Mouse (Mus musculus) lung, embryonic 14.5 days (tissue): ENCODE data around the gene Mindy1. TPM values are rescaled to one million over a fixed set of nuclear protein-coding genes. Genes with fewer than 3 reads are reported as not detected.

ENCODE experiments used
- ATAC-seq: fragments of 200-750 bp; cut with Nextera tagmentation; 2 replicates; pipeline ENCODE4 v1.8.0; 2017; ENCODE audit warnings: mild to moderate bottlenecking, moderate TSS enrichment, moderate library complexity; ENCODE audit not compliant: insufficient read depth
- DNase-seq: peaks from one replicate; pipeline ENCODE4 v3.0.0-alpha.2; 2015
- H3K27ac ChIP-seq: fragments of 300-500 bp; sonication (generic); 2 replicates; pipeline ENCODE4 v1.5.1; 2014; ENCODE audit warnings: low read depth, mild to moderate bottlenecking, moderate library complexity
- H3K27me3 ChIP-seq: fragments of 300-500 bp; sonication (generic); 2 replicates; pipeline ENCODE4 v1.6.1; 2014; ENCODE audit warnings: low read length, control low read depth; ENCODE audit not compliant: insufficient read depth
- H3K36me3 ChIP-seq: fragments of 300-500 bp; sonication (generic); 2 replicates; pipeline ENCODE4 v1.6.1; 2014; ENCODE audit warnings: control low read depth; ENCODE audit not compliant: insufficient read depth
- H3K4me1 ChIP-seq: fragments of 300-500 bp; sonication (generic); 2 replicates; pipeline ENCODE4 v1.6.1; 2014; ENCODE audit warnings: antibody characterized with exemption, control low read depth; ENCODE audit not compliant: insufficient read depth
- H3K4me2 ChIP-seq: fragments of 300-500 bp; sonication (generic); 2 replicates; pipeline ENCODE4 v1.6.1; 2014; ENCODE audit warnings: mild to moderate bottlenecking
- H3K4me3 ChIP-seq: fragments of 300-500 bp; sonication (generic); 2 replicates; pipeline ENCODE4 v1.5.1; 2014; ENCODE audit warnings: low read depth, low read length
- H3K9ac ChIP-seq: fragments of 300-500 bp; sonication (generic); 2 replicates; pipeline ENCODE4 v1.6.1; 2014
- H3K9me3 ChIP-seq: fragments of 300-500 bp; sonication (generic); 2 replicates; pipeline ENCODE4 v1.6.1; 2016; ENCODE audit warnings: low read depth, low read length, control low read depth
- CTCF ChIP-seq: IDR thresholded peaks from 2 replicates; pipeline ENCODE4 v1.5.1; 2016; ENCODE audit warnings: antibody characterized with exemption, low read depth
- WGBS: fragments of 180-500 bp; shearing (Covaris S2); extraction: QIAGEN DNeasy Blood & Tissue Kit; methylation state at CpG from one replicate; pipeline ENCODE4 v1.1.7; 2014; 5-methylcytosine and 5-hydroxymethylcytosine counted together
- polyA plus RNA-seq: library from polyadenylated mRNA; unstranded; fragments of >200 nt; fragmentation: Nextera tagmentation; extraction: Ambion mirVana; gene quantifications from 2 replicates; pipeline ENCODE4 v1.2.1, GENCODE M21; 2014

Gene Mindy1
- polyA plus RNA-seq, 1 experiment from 2014 or later, result 40.0 TPM

DNA sequence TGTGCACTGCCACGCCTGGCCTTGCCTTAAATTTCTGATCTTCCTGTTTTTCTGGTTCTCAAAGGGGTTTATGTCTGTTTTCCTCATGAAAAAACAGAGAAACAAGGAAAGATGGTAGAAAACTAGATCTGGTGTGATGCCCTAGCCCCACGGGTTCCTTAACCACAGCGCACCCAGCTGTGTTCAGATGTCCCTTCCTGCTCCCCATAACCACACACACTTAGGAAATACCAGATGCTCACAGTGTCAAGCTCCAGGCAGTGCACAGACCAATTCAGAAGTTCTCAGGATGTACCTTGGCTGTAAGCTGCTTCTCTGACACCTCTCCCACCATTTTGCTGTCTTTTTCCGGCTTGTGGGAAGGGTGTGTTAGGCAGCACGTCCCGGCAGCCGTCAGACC, 13.2 kb downstream of the Mindy1 start:
- H3K27me3 ChIP-seq, result no peaks in the 10 kb centered on the region
- no peak overlapping the region for H3K4me3 ChIP-seq
- ATAC-seq, result no peak
- TF ChIP-seq CTCF, result no peak
- no peaks in the 10 kb centered on the region for H3K9me3 ChIP-seq
- H3K36me3 ChIP-seq, result peaks cover 47% of the 10 kb centered on the region
- H3K27ac ChIP-seq, result no peak overlapping the region
- no peaks in the 10 kb centered on the region for H3K4me1 ChIP-seq
- no peak for DNase-seq
- no peak overlapping the region for H3K4me2 ChIP-seq
- H3K9ac ChIP-seq, result no peak overlapping the region
- 85% methylated on average over 7 of the region's 7 CpGs for WGBS

DNA sequence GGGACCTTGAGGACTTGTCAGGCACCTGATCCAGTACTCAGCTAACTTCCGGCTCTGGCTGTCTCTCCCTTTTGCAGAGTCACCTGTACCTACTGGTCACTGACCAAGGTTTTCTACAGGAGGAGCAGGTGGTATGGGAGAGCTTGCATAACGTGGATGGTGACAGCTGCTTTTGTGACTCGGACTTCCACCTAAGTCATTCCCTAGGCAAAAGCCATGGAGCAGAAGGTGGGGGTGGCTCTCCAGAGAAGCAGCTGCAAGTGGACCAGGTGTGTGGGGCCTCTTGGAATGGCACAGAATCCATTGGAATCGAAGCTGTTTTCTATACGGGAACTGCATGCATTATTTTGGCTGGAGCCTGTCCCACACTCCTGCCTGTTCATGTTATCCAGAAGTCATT, 13.6 kb downstream of the Mindy1 start:
- H3K4me1 ChIP-seq, result no peaks in the 10 kb centered on the region
- no peaks in the 10 kb centered on the region for H3K27me3 ChIP-seq
- H3K9me3 ChIP-seq, result no peaks in the 10 kb centered on the region
- no peak for ATAC-seq
- H3K4me3 ChIP-seq, result no peak overlapping the region
- WGBS, result 87% methylated on average over 5 of the region's 5 CpGs
- TF ChIP-seq CTCF, result no peak
- no peak overlapping the region for H3K9ac ChIP-seq
- H3K27ac ChIP-seq, result no peak overlapping the region
- peaks cover 46% of the 10 kb centered on the region for H3K36me3 ChIP-seq
- DNase-seq, result no peak
- H3K4me2 ChIP-seq, result no peak overlapping the region

DNA sequence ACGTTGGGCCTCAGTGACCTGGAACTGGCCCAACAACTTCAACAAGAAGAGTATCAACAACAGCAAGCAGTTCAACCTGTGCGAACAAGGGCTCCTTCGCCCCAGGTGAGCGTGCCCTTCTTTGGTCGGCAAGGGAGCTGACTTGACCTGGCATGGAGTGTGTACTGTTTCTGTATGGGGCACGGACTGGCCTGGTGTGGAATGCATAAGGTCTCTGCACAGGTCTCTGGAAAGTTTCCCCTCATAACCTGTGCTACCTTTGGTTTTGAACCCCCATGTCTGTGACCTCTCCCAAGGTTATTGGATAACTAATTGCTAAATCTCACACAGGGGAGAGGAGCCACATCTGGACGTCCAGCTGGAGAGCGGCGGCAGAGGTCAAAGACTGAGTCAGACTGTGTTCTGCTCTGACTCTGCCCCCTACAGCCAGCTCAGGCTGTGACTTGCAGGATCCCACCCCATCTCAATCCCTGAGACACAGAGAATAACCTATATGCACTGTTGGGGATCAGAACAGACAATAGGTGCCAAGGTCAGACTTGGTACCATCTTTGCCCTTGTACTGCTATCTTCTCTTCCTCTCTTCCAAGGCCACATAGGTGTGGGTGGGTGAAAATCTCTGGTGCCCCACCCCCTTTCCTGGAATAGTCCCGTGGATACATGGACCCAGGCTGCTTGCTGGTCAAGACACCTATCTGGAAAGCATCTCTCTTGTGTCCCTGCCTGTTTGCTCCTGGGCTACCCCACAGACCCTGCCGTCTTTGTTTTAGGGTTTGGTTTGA, 14.4 kb downstream of the Mindy1 start:
- 68% methylated on average over 11 of the region's 11 CpGs for WGBS

DNA sequence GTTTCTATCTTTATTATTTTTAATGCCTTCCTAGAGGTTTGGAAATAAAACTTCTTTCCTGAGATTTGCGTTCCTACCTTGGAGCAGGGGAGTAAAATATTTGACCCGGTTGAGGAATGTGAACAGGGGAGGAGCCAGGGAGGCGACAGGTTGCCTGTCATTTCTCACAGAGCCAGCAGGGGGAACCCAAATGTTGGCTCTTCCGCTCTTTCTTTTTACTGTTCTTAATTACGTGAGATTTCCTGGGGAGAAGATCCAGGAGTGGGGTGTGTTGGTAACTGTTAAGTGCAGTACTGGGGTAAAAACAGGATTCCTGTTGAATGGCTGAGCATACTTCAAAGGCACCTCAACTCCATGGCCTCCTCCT, 14.9 kb downstream of the Mindy1 start:
- H3K9ac ChIP-seq, result no peak overlapping the region
- peaks cover 33% of the 10 kb centered on the region for H3K36me3 ChIP-seq
- 8% methylated on average over 5 of the region's 5 CpGs for WGBS
- H3K27ac ChIP-seq, result no peak overlapping the region
- peak; percentile 75 for TF ChIP-seq CTCF
- peak; percentile 78 for DNase-seq
- peak; percentile 52 for ATAC-seq
- no peak overlapping the region for H3K4me2 ChIP-seq
- H3K4me1 ChIP-seq, result no peaks in the 10 kb centered on the region
- H3K27me3 ChIP-seq, result no peaks in the 10 kb centered on the region
- H3K4me3 ChIP-seq, result no peak overlapping the region
- no peaks in the 10 kb centered on the region for H3K9me3 ChIP-seq

More for the DNA sequence above, 14.4 kb downstream of the Mindy1 start:
- H3K9ac ChIP-seq, result no peak overlapping the region
- peak; percentile 42 for ATAC-seq
- H3K36me3 ChIP-seq, result peaks cover 39% of the 10 kb centered on the region
- no peak overlapping the region for H3K4me3 ChIP-seq
- H3K4me2 ChIP-seq, result no peak overlapping the region
- no peaks in the 10 kb centered on the region for H3K9me3 ChIP-seq
- DNase-seq, result no peak
- no peak overlapping the region for H3K27ac ChIP-seq
- no peaks in the 10 kb centered on the region for H3K27me3 ChIP-seq
- no peaks in the 10 kb centered on the region for H3K4me1 ChIP-seq
- TF ChIP-seq CTCF, result no peak

DNA sequence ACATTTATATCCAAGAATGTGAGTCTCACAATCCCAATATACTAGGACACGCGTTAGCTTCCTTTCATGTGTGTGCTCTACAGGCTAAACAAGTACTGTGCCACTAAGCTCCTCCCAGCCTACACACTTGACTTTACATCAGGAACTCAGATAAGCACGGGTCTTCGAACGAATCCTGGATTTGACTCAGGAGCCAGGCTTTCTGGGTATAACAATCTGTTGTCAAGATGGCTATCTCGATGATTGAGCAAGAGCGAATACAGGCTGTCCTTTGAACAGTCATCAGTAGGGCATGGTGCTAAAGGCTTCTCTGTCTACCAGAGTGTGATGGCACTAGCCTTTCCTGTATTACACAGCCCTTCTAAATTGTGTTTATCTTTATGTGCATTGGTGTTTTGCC, 16.9 kb downstream of the Mindy1 start:
- Histone ChIP-seq H3K27ac (no peak overlapping the region), H3K9me3 (no peaks in the 10 kb centered on the region), H3K36me3 (peaks cover 26% of the 10 kb centered on the region), H3K4me3 (no peak overlapping the region), H3K4me2 (no peak overlapping the region), H3K4me1 (no peaks in the 10 kb centered on the region), H3K27me3 (no peaks in the 10 kb centered on the region), H3K9ac (no peak overlapping the region)
- DNase-seq, result no peak
- TF ChIP-seq CTCF, result no peak
- 64% methylated on average over 7 of the region's 7 CpGs for WGBS
- no peak for ATAC-seq

DNA sequence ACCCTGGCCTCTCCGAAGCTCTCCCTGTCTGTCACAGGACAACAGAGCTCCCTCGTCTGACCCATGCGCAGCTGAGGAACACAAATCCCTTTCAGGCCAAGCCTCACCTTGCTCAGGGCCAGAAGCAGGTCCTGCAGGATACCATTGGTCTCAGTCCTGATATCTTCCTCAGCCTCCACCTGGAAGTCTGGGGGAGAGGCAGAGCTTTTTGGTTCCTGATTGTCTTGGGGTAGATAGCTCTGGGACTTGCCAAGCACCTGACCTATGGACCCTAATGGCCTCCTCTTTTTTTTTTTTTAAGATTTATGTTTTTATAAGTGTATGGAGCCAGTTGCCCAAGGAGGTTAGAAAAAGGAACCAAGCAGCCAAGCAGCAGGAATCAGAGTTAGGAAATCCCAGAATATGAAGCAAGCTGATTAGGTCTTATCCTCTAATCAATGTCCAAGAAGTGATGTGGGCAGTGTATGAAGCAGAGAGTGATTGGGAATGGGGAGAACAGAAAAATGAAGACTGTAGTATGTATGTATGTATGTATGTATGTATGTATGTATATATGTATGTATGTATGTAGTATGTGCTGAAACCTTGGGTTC, 20.2 kb downstream of the Mindy1 start:
- ATAC-seq, result no peak

DNA sequence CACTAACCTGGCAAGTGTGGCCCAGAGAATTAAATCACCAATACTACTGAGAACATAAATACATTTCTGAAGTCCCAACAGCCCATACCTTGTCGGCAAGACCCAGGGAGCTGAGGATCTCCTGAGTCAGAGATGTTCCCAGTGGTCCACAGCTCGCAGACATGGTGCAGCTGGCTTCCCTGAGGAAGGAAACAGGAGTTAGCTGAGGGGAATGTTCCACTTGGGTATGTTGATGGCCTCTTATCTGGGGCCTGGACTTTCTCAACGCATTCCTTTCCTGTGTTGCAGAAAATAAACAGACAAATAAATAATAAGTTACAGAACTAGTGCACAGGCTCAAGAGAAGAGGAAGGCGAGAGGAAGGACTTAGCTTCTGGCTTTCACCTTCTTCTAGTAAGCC, 25.1 kb downstream of the Mindy1 start:
- no peak overlapping the region for H3K4me3 ChIP-seq
- DNase-seq (no peak), ATAC-seq (no peak)
- H3K27ac ChIP-seq, result no peak overlapping the region
- no peak for TF ChIP-seq CTCF
- no peak overlapping the region for H3K9ac ChIP-seq
- H3K9me3 ChIP-seq, result no peaks in the 10 kb centered on the region
- WGBS, result 73% methylated on average over 4 of the region's 4 CpGs
- no peaks in the 10 kb centered on the region for H3K27me3 ChIP-seq
- no peaks in the 10 kb centered on the region for H3K36me3 ChIP-seq
- H3K4me1 ChIP-seq, result no peaks in the 10 kb centered on the region
- H3K4me2 ChIP-seq, result no peak overlapping the region

More for the DNA sequence above, 20.2 kb downstream of the Mindy1 start:
- Histone ChIP-seq H3K36me3 (no peaks in the 10 kb centered on the region), H3K9me3 (no peaks in the 10 kb centered on the region), H3K27ac (no peak overlapping the region), H3K4me3 (no peak overlapping the region), H3K4me2 (no peak overlapping the region), H3K9ac (no peak overlapping the region), H3K4me1 (no peaks in the 10 kb centered on the region), H3K27me3 (no peaks in the 10 kb centered on the region)
- DNase-seq, result no peak
- TF ChIP-seq CTCF, result no peak
- WGBS, result 75% methylated on average over 3 of the region's 3 CpGs
